8 mouse cellular contexts compared by ENCODE assay signal in genomic region chr11:100770646-100771408, GRCm38 (mm10). TPM values are rescaled to one million over a fixed set of nuclear protein-coding genes. Genes with fewer than 3 reads are reported as not detected.
DNase-seq lines count a peak whose midpoint lies in the region; ATAC-seq and TF ChIP-seq lines count a peak whose summit lies in the region.

Ghdc (minus strand) TSS chr11:100770957.

- no peaks in the 10 kb centered on the region for H3K27me3 ChIP-seq in forebrain, embryonic 13.5 days
- no peaks in the 10 kb centered on the region for H3K27me3 ChIP-seq in lung, postnatal 0 days (replicated peaks; ENCODE audit: insufficient read depth, low read length)

- 0 out of 2 replicates have a peak within 1 kb of the TSS, but pooled peaks have one; percentile 6 for H3K9ac ChIP-seq in forebrain, embryonic 13.5 days
- peak within 1 kb of the TSS; percentile 30; the same call in 1 of the 2 replicates for H3K9ac ChIP-seq in lung, postnatal 0 days (replicated peaks; ENCODE audit: low read depth)

- DNase-seq in ES-CJ7 (ENCODE audit: low read depth, low spot score), result peak; percentile 74
- DNase-seq in c-Kit-positive CD71-positive TER-119-positive erythroid progenitor cells, embryonic 14.5 days (ENCODE audit: low spot score), result peak; percentile 58
- DNase-seq in heart, postnatal 14 days, result peak; percentile 80 to 86
- peak; percentile 60 to 79 for DNase-seq in layer of hippocampus, adult 18-20 months (ENCODE audit: low spot score in 2 of 2)
- DNase-seq in lung, postnatal 0 days (ENCODE audit: low spot score), result peak; percentile 92
- DNase-seq in ovary, postnatal 14 days (ENCODE audit: low spot score), result peak; percentile 61
- peak; percentile 66 to 76 for DNase-seq in thymus, postnatal 10 days (ENCODE audit: low spot score in 2 of 2)

- H3K4me1 ChIP-seq in forebrain, embryonic 13.5 days, result no peaks in the 10 kb centered on the region
- no peaks in the 10 kb centered on the region for H3K4me1 ChIP-seq in lung, postnatal 0 days (ENCODE audit: insufficient read depth, low read depth, low read length)

- intact Hi-C loops in heart, postnatal 14 days (cut with DNase I), result no loop called here

- no peak within 1 kb of the TSS for H3K27ac ChIP-seq in forebrain, embryonic 13.5 days
- peak within 1 kb of the TSS; percentile 17; the same call in 1 of the 2 replicates for H3K27ac ChIP-seq in lung, postnatal 0 days (ENCODE audit: low read length)

- H3K9me3 ChIP-seq in forebrain, embryonic 13.5 days (replicated peaks), result no peaks in the 10 kb centered on the region
- H3K9me3 ChIP-seq in lung, postnatal 0 days (ENCODE audit: low read length), result no peaks in the 10 kb centered on the region

- 30% methylated on average over 17 of the region's 17 CpGs for WGBS in forebrain, embryonic 13.5 days
- WGBS in lung, postnatal 0 days, result 11% methylated on average over 17 of the region's 17 CpGs

- TF ChIP-seq CTCF in lung, postnatal 0 days (IDR thresholded peaks at IDR 0.05), result no peak

- peak within 1 kb of the TSS; percentile 47 for H3K4me2 ChIP-seq in forebrain, embryonic 13.5 days
- peak within 1 kb of the TSS; percentile 58 for H3K4me2 ChIP-seq in lung, postnatal 0 days (replicated peaks; ENCODE audit: low read depth, low read length)

- ATAC-seq in forebrain, embryonic 13.5 days, result no peak
- ATAC-seq in lung, postnatal 0 days, result peak; percentile 87

- H3K4me3 ChIP-seq in forebrain, embryonic 13.5 days, result peak within 1 kb of the TSS; percentile 33
- peak within 1 kb of the TSS; percentile 60 for H3K4me3 ChIP-seq in lung, postnatal 0 days (ENCODE audit: low read depth, low read length)

- no peak for TF ChIP-seq EP300 in lung, postnatal 0 days (IDR thresholded peaks at IDR 0.05)

- no peaks in the 10 kb centered on the region for H3K36me3 ChIP-seq in forebrain, embryonic 13.5 days (ENCODE audit: poor library complexity, severe bottlenecking)
- H3K36me3 ChIP-seq in lung, postnatal 0 days (ENCODE audit: insufficient read depth, low read length), result no peaks in the 10 kb centered on the region

RNA-seq across cellular contexts. Expression of gene Ghdc, which starts in this region (rescaled TPM):
- polyA plus RNA-seq in forebrain, embryonic 13.5 days (2015; fragmentation: Nextera tagmentation; extraction: Ambion mirVana), result 1.9 and 2.4 TPM in 2 replicates
- 10 to 100 TPM; 12.7 to 13.3 TPM for total RNA-seq in heart, postnatal 14 days (2021)
- total RNA-seq in layer of hippocampus, adult 18-20 months (2021), result 1 to 10 TPM; 4.4 to 7.0 TPM
- 4.9 and 6.4 TPM in 2 replicates for polyA plus RNA-seq in lung, postnatal 0 days (2015; fragmentation: Nextera tagmentation; extraction: Ambion mirVana)
